Mouse (Mus musculus) heart, postnatal 10 days (tissue): ENCODE results near the gene Triobp. TPM values are rescaled to one million over a fixed set of nuclear protein-coding genes. Genes with fewer than 3 reads are reported as not detected.
A peak's percentile ranks its signal among the peaks of the same experiment; 100 is the strongest.
"Not testable (repeated sequence)": the region's sequence is repeated elsewhere in the genome, so short reads cannot be mapped to it uniquely, and the experiment has no call there.

Source experiments
- DNase-seq, 2 experiments: peaks; one replicate each; pipeline ENCODE4 v3.0.0; 2021
- intact Hi-C: fragments of 180-260 bp; cut with DNase I; formaldehyde crosslinking; loops from one replicate; pipeline ENCODE4 v1.15.1; 2025
- total RNA-seq, 2 experiments: library from RNA; stranded (reverse); gene quantifications; 2 replicates each; pipeline ENCODE4 v1.2.3; 2021

The Triobp gene
- total RNA-seq, 2 experiments from 2014 or later = 49.2 to 58.0 TPM

- peak; percentile 52 to 72 for DNase-seq
Observed at GRCm38 (mm10) chr15:79027291-79028205, 80.0 kb downstream of the Triobp start.

GRCm38 (mm10) chr15:79028237-79028738 lies 80.8 kb downstream of the Triobp start, which contains the start of gene H1f0:
H1f0 (plus strand) TSS chr15:79028450.
- intact Hi-C loops = no loop called here
- DNase-seq = peak; percentile 97 to 98

More at GRCm38 (mm10) chr15:79027291-79028205, 80.0 kb downstream of the Triobp start:
- intact Hi-C loops = no loop called here

- intact Hi-C loops = no loop called here
- peak; percentile 34 to 48 for DNase-seq
Observed at GRCm38 (mm10) chr15:79028823-79029484, 81.4 kb downstream of the Triobp start.

- intact Hi-C loops = no loop called here
- DNase-seq = peak in 1 of 2 experiments; percentile 17
Observed at GRCm38 (mm10) chr15:79029519-79030241, 82.2 kb downstream of the Triobp start.

- peak; percentile 92 to 93 for DNase-seq
- intact Hi-C loops = no loop called here
Observed at GRCm38 (mm10) chr15:79030551-79031435, 83.3 kb downstream of the Triobp start.

GRCm38 (mm10) chr15:79031908-79032307 lies 84.4 kb downstream of the Triobp start:
- DNase-seq, intact Hi-C loops: not testable (repeated sequence)

- intact Hi-C loops = loop anchor here (1.0 to 2.0 kb wide), 2 partner anchors 33 to 111 kb away; no protein-coding TSS in a partner anchor
- DNase-seq = peak; percentile 77 to 87
Observed at GRCm38 (mm10) chr15:79037913-79038328, 90.4 kb downstream of the Triobp start.

- intact Hi-C loops = loop anchor here (1.0 to 2.0 kb wide), 2 partner anchors 33 to 110 kb away; no protein-coding TSS in a partner anchor
- DNase-seq = no peak
Observed at GRCm38 (mm10) chr15:79038331-79038730, 90.8 kb downstream of the Triobp start.

GRCm38 (mm10) chr15:79038853-79039252 lies 91.3 kb downstream of the Triobp start:
- intact Hi-C loops = loop anchor here (1.0 to 2.0 kb wide), 2 partner anchors 32 to 110 kb away; no protein-coding TSS in a partner anchor
- DNase-seq = peak; percentile 79 to 84

- no peak for DNase-seq
- intact Hi-C loops = no loop called here
Observed at GRCm38 (mm10) chr15:79040501-79041416, 93.2 kb downstream of the Triobp start.

- intact Hi-C loops = no loop called here
- no peak for DNase-seq
Observed at GRCm38 (mm10) chr15:79041585-79041984, 94.1 kb downstream of the Triobp start, which contains the start of gene Galr3. Galr3 (plus strand) TSS chr15:79041885.

GRCm38 (mm10) chr15:79042721-79043491 lies 95.4 kb downstream of the Triobp start:
- intact Hi-C loops = no loop called here
- no peak for DNase-seq

GRCm38 (mm10) chr15:79044837-79045236 lies 97.3 kb downstream of the Triobp start:
- intact Hi-C loops = no loop called here
- DNase-seq = no peak

GRCm38 (mm10) chr15:79048186-79048585 lies 100.7 kb downstream of the Triobp start:
- intact Hi-C loops = no loop called here
- DNase-seq = no peak

GRCm38 (mm10) chr15:79050160-79050845 lies 102.8 kb downstream of the Triobp start:
- DNase-seq = no peak
- intact Hi-C loops = no loop called here

- intact Hi-C loops = no loop called here
- DNase-seq = no peak
Observed at GRCm38 (mm10) chr15:79050964-79051363, 103.4 kb downstream of the Triobp start.
